28 mouse cellular contexts compared by ENCODE assay signal in the genomic region with DNA sequence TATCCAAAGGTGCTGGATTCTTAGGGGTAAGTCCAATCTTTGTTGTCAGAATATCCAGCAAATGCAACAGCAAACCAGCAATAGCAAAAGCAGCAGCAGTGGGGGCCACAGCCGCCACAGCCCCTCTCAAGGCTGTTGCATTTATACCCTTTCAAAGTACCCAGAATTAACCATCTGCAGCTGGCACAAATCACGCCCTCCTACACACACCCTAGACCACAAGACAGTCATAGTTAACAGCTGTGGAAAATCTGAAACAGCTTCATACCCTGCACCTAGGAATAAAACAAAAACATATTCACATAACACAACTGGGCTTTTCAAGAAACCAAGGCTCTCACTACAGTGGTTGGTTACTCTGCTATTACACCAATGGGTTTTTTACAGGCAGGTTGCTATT. TPM values are rescaled to one million over a fixed set of nuclear protein-coding genes. Genes with fewer than 3 reads are reported as not detected.
DNase-seq lines count a peak whose midpoint lies in the region; ATAC-seq and TF ChIP-seq lines count a peak whose summit lies in the region.
"Had no signal": no experiment of that assay in that cellular context is flagged by ENCODE, and none has a peak within 500 bp of the region (broad histone marks: within the 10 kb centered on the region; RNA-seq: fewer than 3 reads in every experiment).

No protein-coding gene starts in this region.

- no peak overlapping the region for H3K9ac ChIP-seq in CH12.LX (ENCODE audit: insufficient read depth, low read depth)
- no peak overlapping the region for H3K9ac ChIP-seq in embryonic facial prominence, embryonic 13.5 days
- H3K9ac ChIP-seq: forebrain, embryonic 13.5 days; heart, embryonic 12.5 days; hindbrain, embryonic 13.5 days; liver, embryonic 12.5 days; liver, postnatal 0 days; midbrain, embryonic 13.5 days; stomach, embryonic 15.5 days had no signal

- no peak for DNase-seq in frontal cortex, postnatal 25 days (ENCODE audit: low spot score in 2 of 2)
- peak; percentile 30 for DNase-seq in CH12.LX (ENCODE audit: extremely low read depth)
- no peak for DNase-seq in gastrocnemius, postnatal 4 days (ENCODE audit: low spot score in 2 of 2)
- no peak for DNase-seq in embryo, embryonic 10 days (ENCODE audit: low spot score)
- DNase-seq in kidney, adult 11 months, result no peak
- DNase-seq: adrenal gland, postnatal 10 days; cerebellum, adult 2 months; cerebellum, postnatal 14 days; gastrocnemius, postnatal 25 days; heart, adult 2 months; heart, postnatal 4 days; kidney, postnatal 14 days; layer of hippocampus, adult 9-11 months; liver, postnatal 0 days; lung, postnatal 4 days; right cerebral cortex, postnatal 25 days; thymus, postnatal 14 days had no signal

- dilution Hi-C loops in CH12.LX (cut with MboI; ENCODE audit: extremely low pct_ligation_motif_present, extremely low pct_unique_long_range_greater_than_20kb, low sequenced_read_pairs), result no loop called here

- H3K9me3 ChIP-seq in CH12.LX (replicated peaks; ENCODE audit: low read length), result no peaks in the 10 kb centered on the region
- H3K9me3 ChIP-seq in embryonic facial prominence, embryonic 13.5 days, result no peaks in the 10 kb centered on the region
- H3K9me3 ChIP-seq: forebrain, embryonic 13.5 days; heart, embryonic 12.5 days; hindbrain, embryonic 13.5 days; liver, embryonic 12.5 days; megakaryocyte, embryonic 14.5 days; midbrain, embryonic 13.5 days; stomach, embryonic 15.5 days had no signal

- in situ Hi-C loops in CH12.LX (cut with MboI; ENCODE audit: low pct_ligation_motif_present, low pct_unique_long_range_greater_than_20kb, low sequenced_read_pairs), result loop anchor here (10.0 kb wide), 1 partner anchor 55 kb away; no protein-coding TSS in a partner anchor

- no peaks in the 10 kb centered on the region for H3K79me2 ChIP-seq in CH12.LX (replicated peaks; ENCODE audit: control insufficient read depth, extremely low read depth, insufficient read depth, poor library complexity, severe bottlenecking)

- TF ChIP-seq CTCF in CH12.LX (conservative IDR thresholded peaks at IDR 0.05 in 1 of 2, IDR thresholded peaks at IDR 0.05 in 1 of 2; ENCODE audit: low read depth in 2 of 2, low read length in 2 of 2), result no peak

- no peaks in the 10 kb centered on the region for H3K27me3 ChIP-seq in CH12.LX (replicated peaks)
- no peaks in the 10 kb centered on the region for H3K27me3 ChIP-seq in embryonic facial prominence, embryonic 13.5 days
- H3K27me3 ChIP-seq: forebrain, embryonic 13.5 days; heart, embryonic 12.5 days; hindbrain, embryonic 13.5 days; liver, embryonic 12.5 days; megakaryocyte, embryonic 14.5 days; midbrain, embryonic 13.5 days; stomach, embryonic 15.5 days had no signal

- 39% methylated on average over 2 of the region's 2 CpGs for WGBS in embryonic facial prominence, embryonic 13.5 days

- H3K36me3 ChIP-seq in CH12.LX (replicated peaks in 1 of 2; ENCODE audit: control insufficient read depth in 1 of 2, insufficient read depth in 1 of 2, low read length in 1 of 2), result peaks cover 16 to 20% of the 10 kb centered on the region in 2 experiments
- peaks cover 28% of the 10 kb centered on the region for H3K36me3 ChIP-seq in embryonic facial prominence, embryonic 13.5 days
- H3K36me3 ChIP-seq: stomach, embryonic 15.5 days had no signal

- peaks cover 0 to 38% of the 10 kb centered on the region in 2 experiments; a peak in 2 of 4 replicates for H3K4me1 ChIP-seq in CH12.LX (ENCODE audit: control insufficient read depth in 1 of 2, insufficient read depth in 2 of 2)
- H3K4me1 ChIP-seq in embryonic facial prominence, embryonic 13.5 days, result peaks cover 14% of the 10 kb centered on the region
- H3K4me1 ChIP-seq: forebrain, embryonic 13.5 days; heart, embryonic 12.5 days; hindbrain, embryonic 13.5 days; liver, embryonic 12.5 days; midbrain, embryonic 13.5 days; stomach, embryonic 15.5 days had no signal

- no peak for TF ChIP-seq RAD21 in CH12.LX (IDR thresholded peaks at IDR 0.05; ENCODE audit: low read depth, low read length)

- H3K27ac ChIP-seq in CH12.LX (ENCODE audit: insufficient read depth, low read depth), result no peak overlapping the region
- no peak overlapping the region for H3K27ac ChIP-seq in embryonic facial prominence, embryonic 13.5 days
- H3K27ac ChIP-seq: forebrain, embryonic 13.5 days; heart, adult 2 months; hindbrain, embryonic 13.5 days; liver, embryonic 12.5 days; midbrain, embryonic 13.5 days; stomach, embryonic 15.5 days had no signal

- peak; percentile 78 for ATAC-seq in frontal cortex, adult (ENCODE audit: low TSS enrichment)
- peak; percentile 67; the same call in 1 of the 2 replicates for ATAC-seq in embryonic facial prominence, embryonic 13.5 days (ENCODE audit: insufficient number of reproducible peaks, insufficient read depth, low FRiP score, low TSS enrichment, low read depth)
- ATAC-seq: forebrain, embryonic 13.5 days; intestine, postnatal 0 days; liver, embryonic 12.5 days; liver, postnatal 0 days; lung, postnatal 0 days; midbrain, embryonic 13.5 days had no signal

- H3K4me2 ChIP-seq in CH12.LX (ENCODE audit: insufficient read depth, low read depth, poor library complexity, severe bottlenecking), result no peak overlapping the region
- H3K4me2 ChIP-seq in embryonic facial prominence, embryonic 13.5 days, result no peak overlapping the region
- H3K4me2 ChIP-seq: forebrain, embryonic 13.5 days; heart, embryonic 12.5 days; hindbrain, embryonic 13.5 days; liver, embryonic 12.5 days; midbrain, embryonic 13.5 days; stomach, embryonic 15.5 days had no signal

- no peak overlapping the region for H3K4me3 ChIP-seq in CH12.LX (replicated peaks in 1 of 3; ENCODE audit: low read depth in 2 of 3, low read length in 2 of 3, poor library complexity in 1 of 3)
- H3K4me3 ChIP-seq in embryonic facial prominence, embryonic 13.5 days, result no peak overlapping the region
- H3K4me3 ChIP-seq: forebrain, embryonic 13.5 days; heart, adult 2 months; heart, embryonic 12.5 days; hindbrain, embryonic 13.5 days; liver, embryonic 12.5 days; megakaryocyte, embryonic 14.5 days; midbrain, embryonic 13.5 days; stomach, embryonic 15.5 days had no signal

- TF ChIP-seq EP300 in CH12.LX (IDR thresholded peaks at IDR 0.05; ENCODE audit: low read length), result peak; percentile 57

- no peak for TF ChIP-seq POLR2A in CH12.LX (IDR thresholded peaks at IDR 0.05; ENCODE audit: low read depth, low read length)

TF ChIP-seq in CH12.LX, 34 proteins besides CTCF, POLR2A, EP300 and RAD21:
- TF ChIP-seq CHD1 (IDR thresholded peaks at IDR 0.05; ENCODE audit: low read depth, low read length), result no peak
- TF ChIP-seq MAX (IDR thresholded peaks at IDR 0.05; ENCODE audit: low read length), result no peak
- TF ChIP-seq TCF12 (IDR thresholded peaks at IDR 0.05; ENCODE audit: low read depth, low read length), result 0 out of 2 replicates have a peak, but pooled peaks have one; percentile 18
- TF ChIP-seq MAZ (IDR thresholded peaks at IDR 0.05; ENCODE audit: low read depth, low read length), result no peak
- peak; percentile 75 for TF ChIP-seq ETS1 (conservative IDR thresholded peaks at IDR 0.05; ENCODE audit: low read depth, low read length)
TF ChIP-seq in CH12.LX: peak in this region for 2.

RNA-seq across cellular contexts. Expression of a gene that starts 34.6 kb away (rescaled TPM):
- total RNA-seq in CH12.LX (2012; rRNA removed) (14.1 and 18.6 TPM in 2 replicates), CH12.LX (2014; rRNA removed) (23.2 and 23.4 TPM in 2 replicates)
- 20.6 and 23.1 TPM in 2 replicates for polyA plus RNA-seq in CH12.LX (2012; ENCODE audit: insufficient read length, low read depth)
- 90.3 and 96.8 TPM in 2 replicates for polyA plus RNA-seq in embryonic facial prominence, embryonic 13.5 days (2015; fragmentation: Nextera tagmentation; extraction: Ambion mirVana)
- total RNA-seq in gastrocnemius, postnatal 4 days (2021), result 10 to 100 TPM; 19.8 to 20.1 TPM

RNA-seq across cellular contexts. Expression of a gene that starts 49.4 kb away (rescaled TPM):
- 8.1 and 9.1 TPM in 2 replicates for total RNA-seq in CH12.LX (2012; rRNA removed)
- total RNA-seq in CH12.LX (2014; rRNA removed), result 6.6 and 7.9 TPM in 2 replicates
- 8.0 and 9.7 TPM in 2 replicates for polyA plus RNA-seq in CH12.LX (2012; ENCODE audit: insufficient read length, low read depth)
- polyA plus RNA-seq in embryonic facial prominence, embryonic 13.5 days (2015; fragmentation: Nextera tagmentation; extraction: Ambion mirVana), result 2.9 and 3.7 TPM in 2 replicates
- 10 to 100 TPM; 17.9 to 18.0 TPM for total RNA-seq in gastrocnemius, postnatal 4 days (2021)
